Mouse (Mus musculus): Measurements from ENCODE around the gene Pard3b.

Pard3b gene

GRCm38 (mm10) chr1:61638347-61639111 lies at the start of gene Pard3b:
TSS of gene Pard3b (plus strand) at chr1:61638824.
- peaks cover 45% of the 10 kb centered on the region for H3K27me3 ChIP-seq (ENCODE audit: insufficient read depth, low read length)
- peaks cover 8% of the 10 kb centered on the region for H3K4me1 ChIP-seq (replicated peaks; ENCODE audit: low read depth, low read length)
- no peaks in the 10 kb centered on the region for H3K9me3 ChIP-seq (ENCODE audit: low read length)
- TF ChIP-seq POU5F1 (IDR thresholded peaks at IDR 0.05; ENCODE audit: borderline replicate concordance, low read length): no peak
- no peaks in the 10 kb centered on the region for H3K36me3 ChIP-seq (ENCODE audit: insufficient read depth, low read length)
- peak within 1 kb of the TSS; percentile 83 for H3K4me3 ChIP-seq (replicated peaks; ENCODE audit: low read length)

GRCm38 (mm10) chr1:61616176-61616575 lies 22.4 kb upstream of the Pard3b start:
- TF ChIP-seq POU5F1 (IDR thresholded peaks at IDR 0.05; ENCODE audit: borderline replicate concordance, low read length) (no peak), NANOG (IDR thresholded peaks at IDR 0.05; ENCODE audit: borderline replicate concordance, low read length) (peak; percentile 30; the same call in 1 of the 2 replicates)
- no peaks in the 10 kb centered on the region for H3K36me3 ChIP-seq (ENCODE audit: insufficient read depth, low read length)
- H3K4me1 ChIP-seq (replicated peaks; ENCODE audit: low read depth, low read length): no peaks in the 10 kb centered on the region
- H3K27me3 ChIP-seq (ENCODE audit: insufficient read depth, low read length): no peaks in the 10 kb centered on the region
- no peak overlapping the region for H3K4me3 ChIP-seq (replicated peaks; ENCODE audit: low read length)
- H3K9me3 ChIP-seq (ENCODE audit: low read length): no peaks in the 10 kb centered on the region

GRCm38 (mm10) chr1:61620651-61621050 lies 18.0 kb upstream of the Pard3b start:
- Histone ChIP-seq H3K4me3 (replicated peaks; ENCODE audit: low read length) (no peak overlapping the region), H3K27me3 (ENCODE audit: insufficient read depth, low read length) (no peaks in the 10 kb centered on the region), H3K9me3 (ENCODE audit: low read length) (peaks cover 3% of the 10 kb centered on the region; the same call in 1 of the 2 replicates), H3K36me3 (ENCODE audit: insufficient read depth, low read length) (no peaks in the 10 kb centered on the region), H3K4me1 (replicated peaks; ENCODE audit: low read depth, low read length) (no peaks in the 10 kb centered on the region)
- TF ChIP-seq CTCF (conservative IDR thresholded peaks at IDR 0.05; ENCODE audit: low read length) (no peak), POU5F1 (IDR thresholded peaks at IDR 0.05; ENCODE audit: borderline replicate concordance, low read length) (no peak), NANOG (IDR thresholded peaks at IDR 0.05; ENCODE audit: borderline replicate concordance, low read length) (no peak)

- no peaks in the 10 kb centered on the region for H3K36me3 ChIP-seq (ENCODE audit: insufficient read depth, low read length)
- H3K4me1 ChIP-seq (replicated peaks; ENCODE audit: low read depth, low read length): no peaks in the 10 kb centered on the region
- TF ChIP-seq NANOG (IDR thresholded peaks at IDR 0.05; ENCODE audit: borderline replicate concordance, low read length): no peak
- TF ChIP-seq CTCF (conservative IDR thresholded peaks at IDR 0.05; ENCODE audit: low read length): no peak
- TF ChIP-seq POU5F1 (IDR thresholded peaks at IDR 0.05; ENCODE audit: borderline replicate concordance, low read length): no peak
- H3K27me3 ChIP-seq (ENCODE audit: insufficient read depth, low read length): peaks cover 5% of the 10 kb centered on the region; the same call in 1 of the 2 replicates
- H3K4me3 ChIP-seq (replicated peaks; ENCODE audit: low read length): no peak overlapping the region
- peaks cover 8% of the 10 kb centered on the region; the same call in 1 of the 2 replicates for H3K9me3 ChIP-seq (ENCODE audit: low read length)
These were observed 8.8 kb upstream of the Pard3b start for GRCm38 (mm10) chr1:61629857-61630256.

GRCm38 (mm10) chr1:61639114-61640093 lies 780 bp downstream of the Pard3b start:
- H3K4me3 ChIP-seq (replicated peaks; ENCODE audit: low read length): peak overlapping the region; percentile 83
- no peak for TF ChIP-seq POU5F1 (IDR thresholded peaks at IDR 0.05; ENCODE audit: borderline replicate concordance, low read length)
- no peak for TF ChIP-seq CTCF (conservative IDR thresholded peaks at IDR 0.05; ENCODE audit: low read length)
- TF ChIP-seq NANOG (IDR thresholded peaks at IDR 0.05; ENCODE audit: borderline replicate concordance, low read length): no peak
- no peaks in the 10 kb centered on the region for H3K9me3 ChIP-seq (ENCODE audit: low read length)
- peaks cover 44% of the 10 kb centered on the region for H3K27me3 ChIP-seq (ENCODE audit: insufficient read depth, low read length)
- H3K4me1 ChIP-seq (replicated peaks; ENCODE audit: low read depth, low read length): peaks cover 8% of the 10 kb centered on the region
- no peaks in the 10 kb centered on the region for H3K36me3 ChIP-seq (ENCODE audit: insufficient read depth, low read length)

- Histone ChIP-seq H3K4me1 (replicated peaks; ENCODE audit: low read depth, low read length) (peaks cover 8% of the 10 kb centered on the region), H3K4me3 (replicated peaks; ENCODE audit: low read length) (no peak overlapping the region), H3K9me3 (ENCODE audit: low read length) (no peaks in the 10 kb centered on the region), H3K36me3 (ENCODE audit: insufficient read depth, low read length) (no peaks in the 10 kb centered on the region), H3K27me3 (ENCODE audit: insufficient read depth, low read length) (peaks cover 34% of the 10 kb centered on the region)
- TF ChIP-seq NANOG (IDR thresholded peaks at IDR 0.05; ENCODE audit: borderline replicate concordance, low read length) (no peak), POU5F1 (IDR thresholded peaks at IDR 0.05; ENCODE audit: borderline replicate concordance, low read length) (no peak), CTCF (conservative IDR thresholded peaks at IDR 0.05; ENCODE audit: low read length) (no peak)
These were observed 3.3 kb downstream of the Pard3b start for GRCm38 (mm10) chr1:61641880-61642279.

GRCm38 (mm10) chr1:61645062-61645461 lies 6.4 kb downstream of the Pard3b start:
- peaks cover 5% of the 10 kb centered on the region for H3K27me3 ChIP-seq (ENCODE audit: insufficient read depth, low read length)
- no peaks in the 10 kb centered on the region for H3K9me3 ChIP-seq (ENCODE audit: low read length)
- H3K4me3 ChIP-seq (replicated peaks; ENCODE audit: low read length): no peak overlapping the region
- no peaks in the 10 kb centered on the region for H3K4me1 ChIP-seq (replicated peaks; ENCODE audit: low read depth, low read length)
- H3K36me3 ChIP-seq (ENCODE audit: insufficient read depth, low read length): no peaks in the 10 kb centered on the region
- no peak for TF ChIP-seq CTCF (conservative IDR thresholded peaks at IDR 0.05; ENCODE audit: low read length)
- TF ChIP-seq POU5F1 (IDR thresholded peaks at IDR 0.05; ENCODE audit: borderline replicate concordance, low read length): no peak
- no peak for TF ChIP-seq NANOG (IDR thresholded peaks at IDR 0.05; ENCODE audit: borderline replicate concordance, low read length)

- no peaks in the 10 kb centered on the region for H3K9me3 ChIP-seq (ENCODE audit: low read length)
These were observed 11.3 kb downstream of the Pard3b start for GRCm38 (mm10) chr1:61649964-61650363.

More at GRCm38 (mm10) chr1:61649964-61650363, 11.3 kb downstream of the Pard3b start:
- no peaks in the 10 kb centered on the region for H3K4me1 ChIP-seq (replicated peaks; ENCODE audit: low read depth, low read length)
- TF ChIP-seq CTCF (conservative IDR thresholded peaks at IDR 0.05; ENCODE audit: low read length): no peak
- no peak for TF ChIP-seq POU5F1 (IDR thresholded peaks at IDR 0.05; ENCODE audit: borderline replicate concordance, low read length)
- H3K36me3 ChIP-seq (ENCODE audit: insufficient read depth, low read length): no peaks in the 10 kb centered on the region
- no peaks in the 10 kb centered on the region for H3K27me3 ChIP-seq (ENCODE audit: insufficient read depth, low read length)
- H3K4me3 ChIP-seq (replicated peaks; ENCODE audit: low read length): no peak overlapping the region
